Mouse (Mus musculus): ENCODE measurements around the gene Tpr. TPM values are rescaled to one million over a fixed set of nuclear protein-coding genes. Genes with fewer than 3 reads are reported as not detected.

Gene Tpr
- total RNA-seq (2014; rRNA removed), result 89.2 and 106 TPM in 2 replicates
- 84.4 and 124 TPM in 2 replicates for polyA plus RNA-seq (2015; fragmentation: Nextera tagmentation; extraction: Ambion mirVana)

DNA sequence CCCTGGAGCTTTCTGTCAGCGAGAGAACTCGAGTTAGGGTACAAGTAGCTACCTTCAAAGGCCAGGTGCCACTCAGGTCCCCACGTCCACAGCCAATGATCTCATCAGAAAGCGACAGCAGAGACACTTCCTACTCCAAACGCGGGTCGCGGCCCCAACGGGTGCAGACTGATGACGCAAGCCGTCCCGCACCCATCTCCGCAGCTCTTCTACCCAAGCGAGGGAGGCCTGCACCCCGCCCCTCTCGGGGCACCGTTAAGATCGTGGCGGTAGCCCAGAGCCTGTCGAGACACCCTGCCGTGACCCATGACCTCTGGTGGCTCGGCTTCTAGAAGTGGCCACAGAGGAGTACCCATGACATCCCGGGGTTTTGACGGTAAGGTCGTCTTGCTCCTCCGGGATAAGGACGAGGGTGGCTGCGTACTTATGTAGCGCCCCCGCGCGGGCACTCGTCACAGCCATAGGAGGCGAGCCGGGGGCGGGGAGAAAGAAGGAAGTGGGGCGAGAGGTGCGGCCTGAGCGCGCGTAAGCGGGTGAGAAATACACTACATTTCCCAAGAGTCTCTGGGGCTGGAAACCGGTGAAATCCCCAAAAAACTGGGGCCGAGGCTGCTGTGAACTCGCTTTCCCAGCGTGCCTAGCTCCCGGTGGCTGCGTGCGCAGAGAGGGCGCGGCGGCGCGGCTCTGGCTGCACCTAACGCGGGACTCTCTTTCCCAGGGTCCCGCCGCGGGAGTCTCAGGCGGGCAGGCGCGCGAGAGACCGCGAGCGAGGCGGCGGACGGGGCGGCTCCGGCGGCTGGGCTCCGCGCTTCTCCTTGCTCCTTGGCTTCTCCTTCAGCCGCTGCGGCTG, at the start of gene Tpr, which contains the start of gene Odr4:
Gene Tpr, plus strand, starts transcription at position 201 of the 850 bp plus-strand sequence.
Gene Odr4, minus strand, starts transcription at position 443 of the 850 bp plus-strand sequence.
- H3K4me2 ChIP-seq (ENCODE audit: low read depth), result peak within 1 kb of the TSS; percentile 62
- H3K4me3 ChIP-seq (ENCODE audit: low read depth, low read length), result peak within 1 kb of the TSS; percentile 62
- DNase-seq, result peak; percentile 100
- peaks cover 22% of the 10 kb centered on the region for H3K36me3 ChIP-seq (ENCODE audit: insufficient read depth)
- under 1% methylated on average over 76 of the region's 76 CpGs for WGBS
- peak within 1 kb of the TSS; percentile 97 for H3K27ac ChIP-seq (ENCODE audit: low read depth, low read length)
- peak; percentile 98 for ATAC-seq
- no peaks in the 10 kb centered on the region for H3K9me3 ChIP-seq (ENCODE audit: low read length)
- peaks cover 10% of the 10 kb centered on the region for H3K4me1 ChIP-seq (ENCODE audit: insufficient read depth)
- TF ChIP-seq CTCF (IDR thresholded peaks at IDR 0.05; ENCODE audit: low read depth), result peak; percentile 88
- H3K27me3 ChIP-seq (ENCODE audit: insufficient read depth, low read length), result no peaks in the 10 kb centered on the region
- peak within 1 kb of the TSS; percentile 73 for H3K9ac ChIP-seq

- ATAC-seq, result no peak
- H3K4me2 ChIP-seq (ENCODE audit: low read depth), result no peak overlapping the region
- H3K9ac ChIP-seq, result no peak overlapping the region
- H3K4me1 ChIP-seq (ENCODE audit: insufficient read depth), result no peaks in the 10 kb centered on the region
- 77% methylated on average over 1 of the region's 1 CpGs for WGBS
- no peak overlapping the region for H3K27ac ChIP-seq (ENCODE audit: low read depth, low read length)
- no peaks in the 10 kb centered on the region for H3K9me3 ChIP-seq (ENCODE audit: low read length)
- H3K27me3 ChIP-seq (ENCODE audit: insufficient read depth, low read length), result no peaks in the 10 kb centered on the region
- H3K36me3 ChIP-seq (ENCODE audit: insufficient read depth), result peaks cover 23% of the 10 kb centered on the region
- H3K4me3 ChIP-seq (ENCODE audit: low read depth, low read length), result no peak overlapping the region
- DNase-seq, result no peak
- no peak for TF ChIP-seq CTCF (IDR thresholded peaks at IDR 0.05; ENCODE audit: low read depth)
Measured at GRCm38 (mm10) chr1:150360864-150361263, 31.8 kb upstream of the Tpr start.

- H3K4me1 ChIP-seq (ENCODE audit: insufficient read depth), result no peaks in the 10 kb centered on the region
- H3K4me3 ChIP-seq (ENCODE audit: low read depth, low read length), result no peak overlapping the region
- ATAC-seq (no peak), DNase-seq (peak; percentile 13)
- H3K4me2 ChIP-seq (ENCODE audit: low read depth), result no peak overlapping the region
- WGBS, result 87% methylated on average over 3 of the region's 3 CpGs
- no peaks in the 10 kb centered on the region for H3K27me3 ChIP-seq (ENCODE audit: insufficient read depth, low read length)
- TF ChIP-seq CTCF (IDR thresholded peaks at IDR 0.05; ENCODE audit: low read depth), result peak; percentile 56
- H3K36me3 ChIP-seq (ENCODE audit: insufficient read depth), result no peaks in the 10 kb centered on the region; the same call in 1 of the 2 replicates
- H3K9me3 ChIP-seq (ENCODE audit: low read length), result no peaks in the 10 kb centered on the region
- H3K9ac ChIP-seq, result no peak overlapping the region
- H3K27ac ChIP-seq (ENCODE audit: low read depth, low read length), result no peak overlapping the region
Measured at GRCm38 (mm10) chr1:150372895-150373294, 19.7 kb upstream of the Tpr start.

DNA sequence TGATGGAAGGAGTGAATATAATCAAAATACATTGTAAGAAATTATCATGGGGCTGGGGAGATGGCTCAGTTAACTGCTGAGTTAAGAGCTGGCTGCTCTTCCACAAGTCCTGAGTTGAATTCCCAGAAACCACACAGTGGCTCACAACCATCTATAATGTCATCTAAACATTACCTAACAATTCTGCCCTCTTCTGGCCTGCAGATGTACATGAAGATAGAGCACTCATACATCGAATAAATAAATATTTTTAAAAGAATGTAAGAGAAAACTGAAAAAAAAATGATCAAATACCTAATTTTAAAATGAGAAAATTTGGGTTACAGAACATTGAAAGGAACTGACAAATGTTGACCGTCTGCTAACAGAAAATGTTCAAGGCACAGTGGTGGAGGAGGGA, 18.4 kb upstream of the Tpr start:
- Histone ChIP-seq H3K9me3 (ENCODE audit: low read length) (no peaks in the 10 kb centered on the region), H3K27me3 (ENCODE audit: insufficient read depth, low read length) (no peaks in the 10 kb centered on the region), H3K9ac (no peak overlapping the region), H3K36me3 (ENCODE audit: insufficient read depth) (peaks cover 4% of the 10 kb centered on the region; the same call in 1 of the 2 replicates), H3K4me2 (ENCODE audit: low read depth) (no peak overlapping the region), H3K27ac (ENCODE audit: low read depth, low read length) (no peak overlapping the region), H3K4me1 (ENCODE audit: insufficient read depth) (no peaks in the 10 kb centered on the region), H3K4me3 (ENCODE audit: low read depth, low read length) (no peak overlapping the region)
- ATAC-seq (no peak), DNase-seq (no peak)
- peak; percentile 24; the same call in 1 of the 2 replicates for TF ChIP-seq CTCF (IDR thresholded peaks at IDR 0.05; ENCODE audit: low read depth)
- 89% methylated on average over 2 of the region's 2 CpGs for WGBS

- H3K36me3 ChIP-seq (ENCODE audit: insufficient read depth), result peaks cover 29% of the 10 kb centered on the region
- no peak for ATAC-seq
- no peak overlapping the region for H3K27ac ChIP-seq (ENCODE audit: low read depth, low read length)
- no peak overlapping the region for H3K4me3 ChIP-seq (ENCODE audit: low read depth, low read length)
- no peak overlapping the region for H3K9ac ChIP-seq
- no peak for DNase-seq
- WGBS, result 95% methylated on average over 4 of the region's 4 CpGs
- no peak overlapping the region for H3K4me2 ChIP-seq (ENCODE audit: low read depth)
- no peaks in the 10 kb centered on the region for H3K4me1 ChIP-seq (ENCODE audit: insufficient read depth)
- no peak for TF ChIP-seq CTCF (IDR thresholded peaks at IDR 0.05; ENCODE audit: low read depth)
- H3K9me3 ChIP-seq (ENCODE audit: low read length), result no peaks in the 10 kb centered on the region
- H3K27me3 ChIP-seq (ENCODE audit: insufficient read depth, low read length), result no peaks in the 10 kb centered on the region
Measured at GRCm38 (mm10) chr1:150384138-150384537, 8.5 kb upstream of the Tpr start.

- Histone ChIP-seq H3K4me1 (ENCODE audit: insufficient read depth) (0 out of 2 replicates have a peak, but pooled peaks cover 5% of the 10 kb centered on the region), H3K4me2 (ENCODE audit: low read depth) (no peak overlapping the region), H3K4me3 (ENCODE audit: low read depth, low read length) (no peak overlapping the region), H3K27me3 (ENCODE audit: insufficient read depth, low read length) (no peaks in the 10 kb centered on the region), H3K9ac (no peak overlapping the region), H3K27ac (ENCODE audit: low read depth, low read length) (no peak overlapping the region), H3K36me3 (ENCODE audit: insufficient read depth) (peaks cover 29% of the 10 kb centered on the region), H3K9me3 (ENCODE audit: low read length) (no peaks in the 10 kb centered on the region)
- ATAC-seq (no peak), DNase-seq (no peak)
- no peak for TF ChIP-seq CTCF (IDR thresholded peaks at IDR 0.05; ENCODE audit: low read depth)
- 95% methylated on average over 9 of the region's 9 CpGs for WGBS
Measured at GRCm38 (mm10) chr1:150387572-150387971, 5.1 kb upstream of the Tpr start.
